Mouse (Mus musculus): ENCODE data around the gene Card19.

DNA sequence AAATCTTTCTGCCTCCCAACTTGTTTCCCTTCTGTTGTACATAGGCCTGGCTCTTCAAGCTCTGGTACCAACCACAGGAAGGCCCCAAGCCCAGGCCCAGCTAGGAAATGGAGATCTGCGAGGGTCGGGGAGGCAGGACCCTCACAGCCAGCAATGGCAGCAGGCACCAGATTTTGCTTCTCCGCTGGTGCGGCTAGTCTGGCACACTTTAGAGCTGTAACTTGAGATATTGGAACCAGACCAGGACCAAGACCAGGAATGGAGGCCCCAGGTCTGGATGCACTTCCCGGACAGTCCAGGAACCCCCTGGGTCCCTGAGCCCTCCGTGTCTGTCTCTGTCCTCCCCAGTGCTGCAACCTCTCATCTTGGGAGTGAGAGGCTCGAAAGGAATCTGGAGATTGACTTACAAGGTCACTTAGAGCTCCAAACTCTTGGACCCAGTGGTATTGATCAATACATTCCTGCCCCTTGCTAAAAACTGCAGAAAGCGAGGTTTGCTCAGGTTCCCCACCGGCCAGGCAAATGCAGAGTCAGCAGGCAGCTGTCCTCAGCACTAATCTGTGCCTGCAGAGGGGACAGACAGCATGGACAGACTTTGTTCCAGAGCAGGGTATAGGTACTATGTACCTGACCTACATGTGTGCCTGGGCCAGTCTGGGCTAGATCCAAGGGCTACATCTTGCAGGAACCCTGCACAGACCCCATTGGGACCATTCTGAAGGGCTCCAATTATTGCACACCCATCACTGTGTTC is 1.1 kb upstream of the Card19 start:
- TF ChIP-seq POLR2A (IDR thresholded peaks at IDR 0.05; ENCODE audit: low read depth, low read length) (no peak), CTCF (IDR thresholded peaks at IDR 0.05; ENCODE audit: extremely low read depth, insufficient read depth, insufficient read length, insufficient replicate concordance) (no peak)
